Mouse (Mus musculus): Measurements from ENCODE around the gene Jazf1.

- TF ChIP-seq USF1 (IDR thresholded peaks at IDR 0.05; ENCODE audit: low read depth, low read length), result no peak
- TF ChIP-seq BHLHE40 (IDR thresholded peaks at IDR 0.05; ENCODE audit: low read depth, low read length), result no peak
- no peak for TF ChIP-seq POLR2A (IDR thresholded peaks at IDR 0.05; ENCODE audit: low read depth, low read length)
- no peak for TF ChIP-seq ZNF384 (IDR thresholded peaks at IDR 0.05; ENCODE audit: low read depth, low read length)
- TF ChIP-seq NELFE (IDR thresholded peaks at IDR 0.05; ENCODE audit: low read depth, low read length), result no peak
- TF ChIP-seq CTCF (conservative IDR thresholded peaks at IDR 0.05 in 1 of 2, IDR thresholded peaks at IDR 0.05 in 1 of 2; ENCODE audit: low read depth in 2 of 2, low read length in 2 of 2), result no peak
- no peak for TF ChIP-seq SIN3A (IDR thresholded peaks at IDR 0.05; ENCODE audit: low read length)
- no peak for TF ChIP-seq UBTF (IDR thresholded peaks at IDR 0.05; ENCODE audit: low read depth, low read length)
- no peak for TF ChIP-seq RAD21 (IDR thresholded peaks at IDR 0.05; ENCODE audit: low read depth, low read length)
- no peak for TF ChIP-seq HCFC1 (IDR thresholded peaks at IDR 0.05; ENCODE audit: low read depth, low read length)
- TF ChIP-seq ELF1 (IDR thresholded peaks at IDR 0.05; ENCODE audit: low read depth, low read length), result no peak
- TF ChIP-seq ZC3H11A (IDR thresholded peaks at IDR 0.05; ENCODE audit: low read depth, low read length), result no peak
- no peak for TF ChIP-seq E2F4 (IDR thresholded peaks at IDR 0.05; ENCODE audit: insufficient replicate concordance, low read depth, low read length)
These were observed 46.4 kb downstream of the Jazf1 start for GRCm38 (mm10) chr6:53022069-53022468.
